Mouse (Mus musculus) kidney, adult 2 months (tissue): ENCODE measurements around the gene Ptpn14. TPM values are rescaled to one million over a fixed set of nuclear protein-coding genes. Genes with fewer than 3 reads are reported as not detected.

Experiments used
- DNase-seq: peaks from one replicate; pipeline ENCODE4 v3.0.0; 2021
- H3K27ac ChIP-seq: fragments of 200-500 bp; 2 replicates; pipeline ENCODE4 v1.5.1; 2012; ENCODE audit warnings: low read depth, low read length, control low read depth, inconsistent platforms; ENCODE audit not compliant: insufficient read depth
- H3K27me3 ChIP-seq: fragments of 200-500 bp; replicated peaks from 2 replicates; pipeline ENCODE4 v1.6.1; 2012; ENCODE audit warnings: mild to moderate bottlenecking, moderate library complexity, low read length, inconsistent platforms; ENCODE audit not compliant: control insufficient read depth, insufficient read depth
- H3K36me3 ChIP-seq: fragments of 200-500 bp; 2 replicates; pipeline ENCODE4 v1.6.1; 2012; ENCODE audit warnings: mild to moderate bottlenecking, moderate library complexity, low read length, inconsistent platforms; ENCODE audit not compliant: control insufficient read depth, insufficient read depth
- H3K4me1 ChIP-seq: fragments of 200-500 bp; 2 replicates; pipeline ENCODE4 v1.6.1; 2011; ENCODE audit warnings: low read length; ENCODE audit not compliant: control insufficient read depth, insufficient read depth
- H3K4me3 ChIP-seq: fragments of 200-500 bp; 2 replicates; pipeline ENCODE4 v1.5.1; 2011; ENCODE audit warnings: mild to moderate bottlenecking, low read depth, low read length, control low read depth; ENCODE audit not compliant: insufficient read depth
- CTCF ChIP-seq: fragments of 200-500 bp; conservative IDR thresholded peaks from 2 replicates; pipeline ENCODE4 v1.5.1; 2011; ENCODE audit warnings: low read depth, mild to moderate bottlenecking, control low read depth, low read length, moderate library complexity, mixed read lengths; ENCODE audit not compliant: insufficient read depth, insufficient read length
- POLR2A ChIP-seq: fragments of 200-500 bp; IDR thresholded peaks from one replicate; pipeline ENCODE4 v1.6.1; 2011; ENCODE audit warnings: low read depth, low read length, control low read depth
- WGBS: fragments of 180-500 bp; shearing (Covaris S2); methylation state at CpG from one replicate; pipeline ENCODE4 v1.1.7; 2018; 5-methylcytosine and 5-hydroxymethylcytosine counted together
- polyA plus RNA-seq: library from polyadenylated mRNA; depleted of rRNA; stranded (reverse); fragments of >200 nt; gene quantifications from 2 replicates; pipeline ENCODE4 v1.2.3, GENCODE M21; 2012

Gene Ptpn14
- polyA plus RNA-seq, 1 experiment = 11.2 TPM

GRCm38 (mm10) chr1:189752245-189752644 is 24.2 kb downstream of the Ptpn14 start:
- no peak for DNase-seq
- 79% methylated on average over 6 of the region's 6 CpGs for WGBS
- H3K27ac ChIP-seq = no peak overlapping the region
- peaks cover 11% of the 10 kb centered on the region; the same call in 1 of the 2 replicates for H3K4me1 ChIP-seq
- H3K4me3 ChIP-seq = no peak overlapping the region
- H3K36me3 ChIP-seq = no peaks in the 10 kb centered on the region
- no peaks in the 10 kb centered on the region for H3K27me3 ChIP-seq
- TF ChIP-seq CTCF = no peak
- TF ChIP-seq POLR2A = no peak

- TF ChIP-seq POLR2A = no peak
- TF ChIP-seq CTCF = no peak
- no peak for DNase-seq
- no peak overlapping the region for H3K27ac ChIP-seq
- H3K27me3 ChIP-seq = no peaks in the 10 kb centered on the region
- H3K4me3 ChIP-seq = no peak overlapping the region
- WGBS = 86% methylated on average over 8 of the region's 8 CpGs
- H3K4me1 ChIP-seq = peaks cover 10% of the 10 kb centered on the region; the same call in 1 of the 2 replicates
- H3K36me3 ChIP-seq = no peaks in the 10 kb centered on the region
These were observed 27.0 kb downstream of the Ptpn14 start for GRCm38 (mm10) chr1:189755072-189755471.

- TF ChIP-seq POLR2A = no peak
- no peak for TF ChIP-seq CTCF
- DNase-seq = peak; percentile 55
- H3K27ac ChIP-seq = peak overlapping the region; percentile 61
- H3K36me3 ChIP-seq = no peaks in the 10 kb centered on the region
- WGBS = 27% methylated on average over 19 of the region's 19 CpGs
- H3K4me1 ChIP-seq = peaks cover 17% of the 10 kb centered on the region; the same call in 1 of the 2 replicates
- no peak overlapping the region for H3K4me3 ChIP-seq
- H3K27me3 ChIP-seq = no peaks in the 10 kb centered on the region
These were observed 28.4 kb downstream of the Ptpn14 start for GRCm38 (mm10) chr1:189756306-189757053.

- peak overlapping the region; percentile 61 for H3K27ac ChIP-seq
- WGBS = 40% methylated on average over 7 of the region's 7 CpGs
- no peak overlapping the region for H3K4me3 ChIP-seq
- H3K4me1 ChIP-seq = peaks cover 22% of the 10 kb centered on the region
- no peaks in the 10 kb centered on the region for H3K36me3 ChIP-seq
- no peaks in the 10 kb centered on the region for H3K27me3 ChIP-seq
- DNase-seq = no peak
- TF ChIP-seq CTCF = no peak
- no peak for TF ChIP-seq POLR2A
These were observed 29.0 kb downstream of the Ptpn14 start for GRCm38 (mm10) chr1:189757054-189757408.

- Histone ChIP-seq H3K4me3 (no peak overlapping the region), H3K36me3 (no peaks in the 10 kb centered on the region), H3K27me3 (no peaks in the 10 kb centered on the region), H3K4me1 (peaks cover 30% of the 10 kb centered on the region), H3K27ac (peak overlapping the region; percentile 84)
- DNase-seq = peak; percentile 83
- WGBS = 30% methylated on average over 6 of the region's 6 CpGs
- no peak for TF ChIP-seq CTCF
- TF ChIP-seq POLR2A = no peak
These were observed 33.5 kb downstream of the Ptpn14 start for GRCm38 (mm10) chr1:189761581-189762021.

GRCm38 (mm10) chr1:189764258-189764657 is 36.2 kb downstream of the Ptpn14 start:
- H3K4me1 ChIP-seq = peaks cover 24% of the 10 kb centered on the region

GRCm38 (mm10) chr1:189767164-189767563 is 39.1 kb downstream of the Ptpn14 start:
- WGBS = 61% methylated on average over 10 of the region's 10 CpGs
- H3K4me1 ChIP-seq = peaks cover 11% of the 10 kb centered on the region
- H3K4me3 ChIP-seq = no peak overlapping the region
- H3K27me3 ChIP-seq = no peaks in the 10 kb centered on the region
- no peak for TF ChIP-seq POLR2A
- H3K36me3 ChIP-seq = no peaks in the 10 kb centered on the region
- no peak for DNase-seq
- no peak overlapping the region for H3K27ac ChIP-seq

More at GRCm38 (mm10) chr1:189764258-189764657, 36.2 kb downstream of the Ptpn14 start:
- no peak for DNase-seq
- H3K27me3 ChIP-seq = no peaks in the 10 kb centered on the region
- H3K36me3 ChIP-seq = no peaks in the 10 kb centered on the region
- TF ChIP-seq POLR2A = no peak
- TF ChIP-seq CTCF = no peak
- H3K4me3 ChIP-seq = no peak overlapping the region
- 56% methylated on average over 5 of the region's 5 CpGs for WGBS
- no peak overlapping the region for H3K27ac ChIP-seq
